Mouse (Mus musculus) lung, embryonic 14.5 days (tissue): ENCODE results near the gene Tenm4. TPM values are rescaled to one million over a fixed set of nuclear protein-coding genes. Genes with fewer than 3 reads are reported as not detected.

ENCODE experiments used
- ATAC-seq: fragments of 200-750 bp; cut with Nextera tagmentation; 2 replicates; pipeline ENCODE4 v1.8.0; 2017; ENCODE audit warnings: mild to moderate bottlenecking, moderate TSS enrichment, moderate library complexity; ENCODE audit not compliant: insufficient read depth
- DNase-seq: peaks from one replicate; pipeline ENCODE4 v3.0.0-alpha.2; 2015
- H3K27ac ChIP-seq: fragments of 300-500 bp; sonication (generic); 2 replicates; pipeline ENCODE4 v1.5.1; 2014; ENCODE audit warnings: low read depth, mild to moderate bottlenecking, moderate library complexity
- H3K27me3 ChIP-seq: fragments of 300-500 bp; sonication (generic); 2 replicates; pipeline ENCODE4 v1.6.1; 2014; ENCODE audit warnings: low read length, control low read depth; ENCODE audit not compliant: insufficient read depth
- H3K36me3 ChIP-seq: fragments of 300-500 bp; sonication (generic); 2 replicates; pipeline ENCODE4 v1.6.1; 2014; ENCODE audit warnings: control low read depth; ENCODE audit not compliant: insufficient read depth
- H3K4me1 ChIP-seq: fragments of 300-500 bp; sonication (generic); 2 replicates; pipeline ENCODE4 v1.6.1; 2014; ENCODE audit warnings: antibody characterized with exemption, control low read depth; ENCODE audit not compliant: insufficient read depth
- H3K4me2 ChIP-seq: fragments of 300-500 bp; sonication (generic); 2 replicates; pipeline ENCODE4 v1.6.1; 2014; ENCODE audit warnings: mild to moderate bottlenecking
- H3K4me3 ChIP-seq: fragments of 300-500 bp; sonication (generic); 2 replicates; pipeline ENCODE4 v1.5.1; 2014; ENCODE audit warnings: low read depth, low read length
- H3K9ac ChIP-seq: fragments of 300-500 bp; sonication (generic); 2 replicates; pipeline ENCODE4 v1.6.1; 2014
- H3K9me3 ChIP-seq: fragments of 300-500 bp; sonication (generic); 2 replicates; pipeline ENCODE4 v1.6.1; 2016; ENCODE audit warnings: low read depth, low read length, control low read depth
- CTCF ChIP-seq: IDR thresholded peaks from 2 replicates; pipeline ENCODE4 v1.5.1; 2016; ENCODE audit warnings: antibody characterized with exemption, low read depth
- WGBS: fragments of 180-500 bp; shearing (Covaris S2); extraction: QIAGEN DNeasy Blood & Tissue Kit; methylation state at CpG from one replicate; pipeline ENCODE4 v1.1.7; 2014; 5-methylcytosine and 5-hydroxymethylcytosine counted together
- polyA plus RNA-seq: library from polyadenylated mRNA; unstranded; fragments of >200 nt; fragmentation: Nextera tagmentation; extraction: Ambion mirVana; gene quantifications from 2 replicates; pipeline ENCODE4 v1.2.1, GENCODE M21; 2014

Tenm4 gene
- polyA plus RNA-seq, 1 experiment from 2014 or later, result 24.9 TPM

GRCm38 (mm10) chr7:96734315-96735058, 563.4 kb downstream of the Tenm4 start:
- Histone ChIP-seq H3K4me2 (no peak overlapping the region), H3K4me3 (no peak overlapping the region), H3K4me1 (no peaks in the 10 kb centered on the region), H3K9ac (no peak overlapping the region), H3K27ac (no peak overlapping the region), H3K27me3 (no peaks in the 10 kb centered on the region), H3K9me3 (no peaks in the 10 kb centered on the region), H3K36me3 (peaks cover 7% of the 10 kb centered on the region; the same call in 1 of the 2 replicates)
- ATAC-seq, result no peak
- DNase-seq, result no peak
- TF ChIP-seq CTCF, result no peak
- 74% methylated on average over 7 of the region's 7 CpGs for WGBS

DNA sequence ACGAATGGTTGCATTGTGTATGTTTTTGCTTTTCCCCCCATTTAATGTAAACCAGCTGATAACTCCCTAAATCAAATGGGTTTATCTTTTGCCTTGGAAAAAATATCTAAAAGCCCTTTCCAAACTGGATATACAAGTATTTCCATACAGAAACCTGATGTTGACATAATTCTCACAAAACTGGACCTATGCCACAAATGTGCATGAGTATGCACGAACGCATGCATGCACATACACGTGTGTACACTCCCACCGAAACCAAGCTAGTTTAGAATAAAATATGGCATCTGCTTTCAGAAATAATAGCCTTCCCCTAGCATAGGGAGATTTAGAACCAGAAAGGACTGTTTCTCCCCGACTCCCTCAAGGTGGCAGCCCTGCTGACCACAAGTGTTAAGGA, 569.6 kb downstream of the Tenm4 start:
- no peak overlapping the region for H3K4me3 ChIP-seq
- ATAC-seq, result no peak
- no peak overlapping the region for H3K27ac ChIP-seq
- H3K4me1 ChIP-seq, result peaks cover 9% of the 10 kb centered on the region
- peak; percentile 62 for DNase-seq
- H3K36me3 ChIP-seq, result no peaks in the 10 kb centered on the region; the same call in 1 of the 2 replicates
- no peak overlapping the region for H3K9ac ChIP-seq
- H3K4me2 ChIP-seq, result no peak overlapping the region
- WGBS, result 54% methylated on average over 6 of the region's 6 CpGs
- no peak for TF ChIP-seq CTCF
- H3K27me3 ChIP-seq, result no peaks in the 10 kb centered on the region
- H3K9me3 ChIP-seq, result no peaks in the 10 kb centered on the region

DNA sequence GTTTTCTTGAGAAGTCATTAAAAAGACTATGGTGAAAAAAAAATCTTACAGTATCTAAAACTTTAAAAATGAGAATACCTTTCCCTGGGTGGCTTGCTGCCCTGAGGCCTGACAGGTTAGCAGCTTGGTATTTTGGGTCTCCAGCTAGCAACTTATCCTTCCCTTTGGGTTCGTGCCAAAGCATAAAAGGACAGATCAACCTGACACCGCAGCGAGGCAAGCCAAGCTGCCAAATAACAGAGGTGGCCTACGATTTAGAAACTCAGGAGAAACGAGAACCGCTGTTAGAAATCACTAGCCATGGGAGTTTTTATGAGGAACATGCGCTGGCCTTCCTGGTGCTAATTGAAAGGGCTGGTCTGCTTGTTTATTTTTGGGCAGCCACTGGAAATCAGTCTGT, 571.2 kb downstream of the Tenm4 start:
- H3K4me3 ChIP-seq, result no peak overlapping the region
- 34% methylated on average over 7 of the region's 7 CpGs for WGBS
- DNase-seq, result peak; percentile 30
- no peak for ATAC-seq
- no peak overlapping the region for H3K4me2 ChIP-seq
- TF ChIP-seq CTCF, result no peak
- H3K36me3 ChIP-seq, result no peaks in the 10 kb centered on the region; the same call in 1 of the 2 replicates
- H3K4me1 ChIP-seq, result peaks cover 14% of the 10 kb centered on the region
- no peak overlapping the region for H3K27ac ChIP-seq
- H3K9ac ChIP-seq, result no peak overlapping the region
- H3K27me3 ChIP-seq, result no peaks in the 10 kb centered on the region
- no peaks in the 10 kb centered on the region for H3K9me3 ChIP-seq

DNA sequence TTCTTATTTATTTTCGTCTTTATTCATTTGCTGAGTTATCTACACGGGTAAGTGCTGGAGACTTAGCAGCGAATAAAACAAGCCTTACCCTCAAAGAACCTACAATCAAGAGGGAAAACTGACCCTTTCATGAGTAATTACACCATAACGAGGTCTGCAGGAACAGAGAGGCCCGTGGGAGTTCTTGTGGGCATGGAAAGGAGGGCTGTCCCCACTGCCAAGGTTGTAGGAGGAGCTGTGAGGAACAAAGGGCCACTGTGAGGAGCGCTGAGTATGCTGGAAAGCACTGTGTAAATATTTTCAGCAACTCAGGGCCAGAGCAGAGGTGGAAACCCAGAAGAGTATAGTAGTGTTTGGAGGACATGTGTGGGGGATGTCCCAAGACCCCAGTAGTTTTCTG, 574.9 kb downstream of the Tenm4 start:
- DNase-seq (peak; percentile 71), ATAC-seq (peak; percentile 82)
- TF ChIP-seq CTCF, result no peak
- Histone ChIP-seq H3K27me3 (no peaks in the 10 kb centered on the region), H3K36me3 (no peaks in the 10 kb centered on the region), H3K4me1 (peaks cover 14% of the 10 kb centered on the region), H3K9me3 (no peaks in the 10 kb centered on the region), H3K27ac (peak overlapping the region; percentile 70; the same call in 1 of the 2 replicates), H3K4me2 (no peak overlapping the region), H3K9ac (no peak overlapping the region), H3K4me3 (no peak overlapping the region)
- 17% methylated on average over 6 of the region's 6 CpGs for WGBS

- Histone ChIP-seq H3K36me3 (no peaks in the 10 kb centered on the region), H3K4me2 (no peak overlapping the region), H3K27me3 (no peaks in the 10 kb centered on the region), H3K9ac (no peak overlapping the region), H3K4me3 (no peak overlapping the region), H3K27ac (no peak overlapping the region), H3K4me1 (peaks cover 14% of the 10 kb centered on the region), H3K9me3 (no peaks in the 10 kb centered on the region)
- WGBS, result 62% methylated on average over 4 of the region's 4 CpGs
- ATAC-seq (no peak), DNase-seq (no peak)
- no peak for TF ChIP-seq CTCF
Measured at GRCm38 (mm10) chr7:96746706-96747105, 575.7 kb downstream of the Tenm4 start.

DNA sequence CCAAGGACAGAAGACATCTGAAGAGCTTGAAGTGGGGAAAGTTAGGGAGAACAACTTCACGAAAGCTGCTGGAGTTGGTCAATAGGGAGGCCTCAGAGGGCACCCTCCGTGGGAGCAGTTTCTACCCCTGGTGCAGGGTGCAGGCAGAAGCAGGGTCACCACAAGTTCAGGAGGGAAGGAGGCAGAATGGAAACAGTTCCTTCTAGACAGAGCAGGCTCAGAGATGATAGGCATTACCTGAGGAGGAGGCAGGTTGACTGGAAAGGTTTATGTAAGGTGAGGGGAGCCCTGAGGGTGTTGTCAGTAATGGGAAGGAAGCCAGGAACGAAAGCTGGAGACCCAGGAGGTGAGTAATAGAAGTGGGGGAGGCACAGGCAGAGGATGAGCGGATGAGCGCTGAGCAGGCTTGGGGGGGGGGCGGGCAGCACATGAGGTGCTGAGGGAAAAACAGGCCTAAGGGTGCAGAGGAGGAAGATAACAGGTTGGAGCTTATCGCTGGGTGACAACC, 577.5 kb downstream of the Tenm4 start:
- ATAC-seq (peak; percentile 23; the same call in 1 of the 2 replicates), DNase-seq (no peak)
- no peak overlapping the region for H3K4me2 ChIP-seq
- no peak for TF ChIP-seq CTCF
- H3K27ac ChIP-seq, result no peak overlapping the region
- no peaks in the 10 kb centered on the region for H3K27me3 ChIP-seq
- 55% methylated on average over 7 of the region's 7 CpGs for WGBS
- H3K4me1 ChIP-seq, result peaks cover 11% of the 10 kb centered on the region
- H3K4me3 ChIP-seq, result no peak overlapping the region
- H3K9ac ChIP-seq, result no peak overlapping the region
- H3K36me3 ChIP-seq, result no peaks in the 10 kb centered on the region
- no peaks in the 10 kb centered on the region for H3K9me3 ChIP-seq

DNA sequence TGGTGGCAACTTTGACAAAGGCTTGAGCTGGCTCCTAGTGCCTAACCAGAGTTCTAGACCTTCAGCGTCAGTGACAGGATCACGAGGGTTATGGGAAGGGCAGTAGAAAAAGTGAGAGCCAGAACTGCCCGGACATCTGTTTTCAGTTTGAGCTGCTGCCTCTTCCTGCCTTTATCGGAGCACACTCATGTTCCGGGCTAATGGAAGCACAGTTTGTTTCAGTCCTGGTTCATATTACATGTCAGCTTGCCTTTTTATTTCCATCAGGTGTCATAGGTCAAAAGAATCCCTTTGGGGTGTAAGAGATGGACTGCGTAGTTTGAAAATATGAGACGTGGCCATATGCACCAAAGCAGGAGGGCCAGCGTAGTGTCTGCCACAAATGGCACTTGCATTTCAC, 578.7 kb downstream of the Tenm4 start:
- peak overlapping the region; percentile 36; the same call in 1 of the 2 replicates for H3K27ac ChIP-seq

More for the DNA sequence above, 578.7 kb downstream of the Tenm4 start:
- no peaks in the 10 kb centered on the region for H3K27me3 ChIP-seq
- DNase-seq (peak; percentile 53), ATAC-seq (peak; percentile 20; the same call in 1 of the 2 replicates)
- H3K4me2 ChIP-seq, result no peak overlapping the region
- H3K4me1 ChIP-seq, result peaks cover 12% of the 10 kb centered on the region
- WGBS, result 37% methylated on average over 8 of the region's 8 CpGs
- TF ChIP-seq CTCF, result no peak
- H3K36me3 ChIP-seq, result no peaks in the 10 kb centered on the region
- H3K9me3 ChIP-seq, result no peaks in the 10 kb centered on the region
- H3K9ac ChIP-seq, result no peak overlapping the region
- H3K4me3 ChIP-seq, result no peak overlapping the region
